Mouse (Mus musculus): ENCODE results near the gene Xxylt1.

Xxylt1 gene

DNA sequence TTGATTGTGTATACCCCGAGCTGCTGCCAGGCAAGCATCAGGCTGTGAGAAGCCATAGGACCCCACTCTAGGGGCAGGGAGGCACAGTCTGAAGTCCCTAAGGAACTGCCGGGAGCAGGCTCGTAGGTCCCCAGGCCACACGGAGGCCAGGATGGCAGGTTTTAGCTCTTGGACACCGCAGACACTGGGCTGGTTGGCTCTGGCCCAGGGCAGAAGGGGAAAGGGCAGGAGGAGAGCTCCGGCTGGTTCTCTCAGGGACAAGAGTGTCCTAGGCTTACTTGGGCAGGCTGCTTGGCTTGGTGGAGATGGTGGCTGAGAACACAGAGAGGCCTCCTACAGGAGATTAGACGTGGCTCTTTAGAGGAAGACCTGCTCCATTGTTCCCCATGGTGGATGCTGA, 162.4 kb downstream of the Xxylt1 start:
- no peak for DNase-seq (ENCODE audit: inconsistent ontology term)

- DNase-seq (ENCODE audit: inconsistent ontology term), result no peak
Measured at GRCm38 (mm10) chr16:30916931-30917330, 164.3 kb downstream of the Xxylt1 start.

DNA sequence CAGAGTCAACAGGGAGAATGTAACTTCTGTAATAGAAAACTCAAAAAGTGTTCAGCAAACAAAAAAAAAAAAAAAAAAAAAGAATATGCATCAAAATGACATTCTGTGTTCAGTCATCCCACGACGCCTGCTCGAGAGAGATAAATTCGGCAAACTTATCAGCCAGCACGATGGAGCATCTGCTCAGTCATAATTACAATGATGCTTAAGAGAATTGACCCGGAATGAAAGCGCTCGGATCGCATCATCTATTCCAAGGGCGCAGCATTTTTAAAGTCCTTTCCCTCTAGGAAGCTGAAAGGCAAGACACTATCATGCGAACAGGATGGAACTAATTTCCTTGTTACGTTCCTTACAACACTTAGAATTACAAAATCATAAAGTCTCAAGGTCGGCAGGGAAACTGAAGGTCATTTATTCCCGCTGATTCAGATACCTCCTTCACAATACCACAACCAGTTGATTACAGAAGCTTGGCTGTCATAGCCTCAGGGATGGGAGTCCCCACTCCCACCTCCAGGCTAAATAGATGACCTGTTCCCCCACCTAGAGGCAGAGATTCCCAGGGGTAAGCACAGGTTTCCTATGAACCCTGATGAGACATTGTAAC, 165.5 kb downstream of the Xxylt1 start:
- no peak for DNase-seq (ENCODE audit: inconsistent ontology term)
